Mouse (Mus musculus): Measurements from ENCODE around the gene Dnajc5.

- TF ChIP-seq POLR2A (IDR thresholded peaks at IDR 0.05; ENCODE audit: borderline replicate concordance, insufficient read depth, low read length) (no peak), CTCF (IDR thresholded peaks at IDR 0.05; ENCODE audit: borderline replicate concordance, insufficient read depth, low read depth, low read length) (no peak)
Observed at GRCm38 (mm10) chr2:181536410-181536809, 16.1 kb downstream of the Dnajc5 start.

Data from cerebellum, adult 2 months (tissue).